Comparison of ENCODE assay signal across 8 mouse cellular contexts in the genomic region with DNA sequence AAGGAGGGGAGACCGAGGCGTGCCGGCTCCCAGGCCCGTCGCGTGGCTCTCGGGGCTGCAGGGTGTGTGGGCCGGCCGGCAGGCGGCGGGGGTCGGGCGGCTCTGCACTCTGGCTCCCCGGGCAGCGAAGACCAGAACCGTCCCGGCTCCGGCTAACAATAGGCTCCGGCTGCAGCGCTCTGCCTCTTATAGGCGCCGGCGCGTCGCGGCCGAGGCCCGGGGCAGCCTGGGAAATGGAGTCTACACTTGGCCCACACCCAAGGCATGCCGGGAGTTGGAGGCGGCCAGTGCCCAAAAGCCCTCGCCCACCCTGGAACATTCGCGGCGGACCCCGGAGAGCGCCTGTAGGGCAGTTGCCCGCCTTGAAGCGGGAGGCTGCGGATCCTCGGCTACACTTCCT. TPM values are rescaled to one million over a fixed set of nuclear protein-coding genes. Genes with fewer than 3 reads are reported as not detected.
DNase-seq lines count a peak whose midpoint lies in the region; ATAC-seq and TF ChIP-seq lines count a peak whose summit lies in the region.

Csrnp2 (minus strand) TSS at position 387 of the 400 bp plus-strand sequence.

- in situ Hi-C loops in Patski (cut with MboI; ENCODE audit: low pct_unique_long_range_greater_than_20kb), result no loop called here

- peak within 1 kb of the TSS; percentile 95 for H3K27ac ChIP-seq in hindbrain, embryonic 15.5 days (replicated peaks)

- no peak for DNase-seq in Patski (ENCODE audit: low read depth, low spot score)
- DNase-seq in cerebellum, postnatal 14 days, result peak; percentile 97 to 98
- peak; percentile 89 to 90 for DNase-seq in frontal cortex, postnatal 25 days (ENCODE audit: low spot score in 2 of 2)
- DNase-seq in left cerebral cortex, adult 11 months (ENCODE audit: low spot score), result peak; percentile 88
- peak; percentile 95 to 96 for DNase-seq in lung, postnatal 4 days
- peak; percentile 89 for DNase-seq in retina, postnatal 7 days (ENCODE audit: low read depth, low spot score)
- DNase-seq in urinary bladder, adult 2 months (ENCODE audit: low spot score), result peak; percentile 94

- CTCF ChIA-PET in Patski (lab: Charles Lee), result no interaction called here

- 0% methylated on average over 40 of the region's 40 CpGs for WGBS in hindbrain, embryonic 15.5 days

- peak; percentile 79 for ATAC-seq in Patski
- ATAC-seq in hindbrain, embryonic 15.5 days (ENCODE audit: low FRiP score, low read depth), result peak; percentile 97

- H3K27me3 ChIP-seq in Patski, result no peaks in the 10 kb centered on the region
- no peaks in the 10 kb centered on the region for H3K27me3 ChIP-seq in hindbrain, embryonic 15.5 days

- H3K36me3 ChIP-seq in hindbrain, embryonic 15.5 days, result no peaks in the 10 kb centered on the region

- POLR2A ChIA-PET in Patski (lab: Charles Lee), result interaction anchor here (0.6 to 1.3 kb wide), 4 partner anchors 10 to 30 kb away, joined by 3 to 5 read pairs (median 4); partner anchors contain the start of gene Letmd1

- H3K4me1 ChIP-seq in hindbrain, embryonic 15.5 days (replicated peaks), result peaks cover 41% of the 10 kb centered on the region

- no peak for TF ChIP-seq CTCF in Patski (IDR thresholded peaks at IDR 0.05)

- H3K9me3 ChIP-seq in hindbrain, embryonic 15.5 days, result no peaks in the 10 kb centered on the region

- H3K4me2 ChIP-seq in hindbrain, embryonic 15.5 days, result peak within 1 kb of the TSS; percentile 79

- H3K9ac ChIP-seq in hindbrain, embryonic 15.5 days, result peak within 1 kb of the TSS; percentile 86

- peak within 1 kb of the TSS; percentile 64 for H3K4me3 ChIP-seq in hindbrain, embryonic 15.5 days

RNA-seq across cellular contexts. Expression of gene Csrnp2, which starts in this region (rescaled TPM):
- 13.7 TPM for polyA plus RNA-seq in Patski (2021)
- 43.5 and 46.5 TPM in 2 replicates for polyA plus RNA-seq in hindbrain, embryonic 15.5 days (2015; fragmentation: Nextera tagmentation; extraction: Ambion mirVana)
- polyA plus RNA-seq in urinary bladder, adult 2 months (2012; rRNA removed), result 3.2 and 3.8 TPM in 2 replicates
